Mouse (Mus musculus) megakaryocyte, embryonic 14.5 days (primary cell): Measurements from ENCODE around the gene Coro1b.
"Not testable (repeated sequence)": the region's sequence is repeated elsewhere in the genome, so short reads cannot be mapped to it uniquely, and the experiment has no call there.

Experiments used
- FLI1 ChIP-seq: IDR thresholded peaks from 2 replicates; pipeline ENCODE4 v1.6.1; 2012; ENCODE audit warnings: low read length, inconsistent platforms, mixed read lengths
- GATA1 ChIP-seq: IDR thresholded peaks from 3 replicates; pipeline ENCODE4 v1.6.1; 2012; ENCODE audit warnings: mixed read lengths, low read length, inconsistent platforms, borderline replicate concordance

- TF ChIP-seq GATA1, FLI1: not testable (repeated sequence)
Observed at GRCm38 (mm10) chr19:4121896-4122295, 26.5 kb upstream of the Coro1b start.
